Mouse (Mus musculus): Measurements from ENCODE around the gene Vamp2. TPM values are rescaled to one million over a fixed set of nuclear protein-coding genes. Genes with fewer than 3 reads are reported as not detected.

Vamp2 gene
- polyA plus RNA-seq, 1 experiment from 2014 or later: 174 TPM

Other genes with a start within 250 kb of the Vamp2 start
- 80.4 and 81.5 TPM in 2 replicates for gene Ndel1, start 216.6 kb upstream of the Vamp2 start, polyA plus RNA-seq (2016; fragmentation: Nextera tagmentation; extraction: Ambion mirVana)
- 0.05 TPM in 1 of 2 replicates, not detected in the other for gene Rnf222, start 199.9 kb upstream of the Vamp2 start, polyA plus RNA-seq (2016; fragmentation: Nextera tagmentation; extraction: Ambion mirVana)
- gene Rpl26, start 186.9 kb upstream of the Vamp2 start, polyA plus RNA-seq (2016; fragmentation: Nextera tagmentation; extraction: Ambion mirVana): 732 and 743 TPM in 2 replicates
- gene Odf4, start 161.4 kb upstream of the Vamp2 start, polyA plus RNA-seq (2016; fragmentation: Nextera tagmentation; extraction: Ambion mirVana): not detected in 2 replicates
- gene Arhgef15, start 131.0 kb upstream of the Vamp2 start, polyA plus RNA-seq (2016; fragmentation: Nextera tagmentation; extraction: Ambion mirVana): 8.9 and 10.5 TPM in 2 replicates
- gene Slc25a35, start 120.4 kb upstream of the Vamp2 start, polyA plus RNA-seq (2016; fragmentation: Nextera tagmentation; extraction: Ambion mirVana): 1.9 and 2.5 TPM in 2 replicates
- 37.4 and 42.2 TPM in 2 replicates for gene Rangrf, start 113.3 kb upstream of the Vamp2 start, polyA plus RNA-seq (2016; fragmentation: Nextera tagmentation; extraction: Ambion mirVana)
- gene Pfas, start 80.0 kb upstream of the Vamp2 start, polyA plus RNA-seq (2016; fragmentation: Nextera tagmentation; extraction: Ambion mirVana): 26.3 and 30.9 TPM in 2 replicates
- gene Ctc1, start 72.6 kb upstream of the Vamp2 start, polyA plus RNA-seq (2016; fragmentation: Nextera tagmentation; extraction: Ambion mirVana): 60.8 and 66.8 TPM in 2 replicates
- gene Aurkb, start 42.8 kb upstream of the Vamp2 start, polyA plus RNA-seq (2016; fragmentation: Nextera tagmentation; extraction: Ambion mirVana): 95.5 and 98.4 TPM in 2 replicates
- gene Borcs6, start 28.8 kb upstream of the Vamp2 start, polyA plus RNA-seq (2016; fragmentation: Nextera tagmentation; extraction: Ambion mirVana): 17.9 and 18.9 TPM in 2 replicates
- 36.1 and 39.8 TPM in 2 replicates for gene Tmem107, start 17.7 kb upstream of the Vamp2 start, polyA plus RNA-seq (2016; fragmentation: Nextera tagmentation; extraction: Ambion mirVana)
- gene Per1, start 6.7 kb downstream of the Vamp2 start, polyA plus RNA-seq (2016; fragmentation: Nextera tagmentation; extraction: Ambion mirVana): 7.4 and 9.0 TPM in 2 replicates
- gene Hes7, start 31.9 kb downstream of the Vamp2 start, polyA plus RNA-seq (2016; fragmentation: Nextera tagmentation; extraction: Ambion mirVana): 0.28 TPM in 2 replicates
- gene 9130213A22Rik, start 34.1 kb downstream of the Vamp2 start, polyA plus RNA-seq (2016; fragmentation: Nextera tagmentation; extraction: Ambion mirVana): not detected in 2 replicates
- 0.65 TPM in 1 of 2 replicates, not detected in the other for gene Aloxe3, start 37.4 kb downstream of the Vamp2 start, polyA plus RNA-seq (2016; fragmentation: Nextera tagmentation; extraction: Ambion mirVana)
- 0.20 TPM in 1 of 2 replicates, not detected in the other for gene Alox12b, start 68.5 kb downstream of the Vamp2 start, polyA plus RNA-seq (2016; fragmentation: Nextera tagmentation; extraction: Ambion mirVana)
- gene Alox8, start 109.4 kb downstream of the Vamp2 start, polyA plus RNA-seq (2016; fragmentation: Nextera tagmentation; extraction: Ambion mirVana): 0.09 TPM in 1 of 2 replicates, not detected in the other
- 0.10 and 0.17 TPM in 2 replicates for gene Gucy2e, start 148.5 kb downstream of the Vamp2 start, polyA plus RNA-seq (2016; fragmentation: Nextera tagmentation; extraction: Ambion mirVana)
- 32.1 and 32.6 TPM in 2 replicates for gene Cntrob, start 235.3 kb downstream of the Vamp2 start, polyA plus RNA-seq (2016; fragmentation: Nextera tagmentation; extraction: Ambion mirVana)
- gene Trappc1, start 235.5 kb downstream of the Vamp2 start, polyA plus RNA-seq (2016; fragmentation: Nextera tagmentation; extraction: Ambion mirVana): 179 and 194 TPM in 2 replicates
- 5.6 and 5.8 TPM in 2 replicates for gene Kcnab3, start 237.8 kb downstream of the Vamp2 start, polyA plus RNA-seq (2016; fragmentation: Nextera tagmentation; extraction: Ambion mirVana)

Data from neural tube, embryonic 12.5 days (tissue).